Mouse (Mus musculus) ES-Bruce4 (cell line): ENCODE measurements around the gene Ikzf4. TPM values are rescaled to one million over a fixed set of nuclear protein-coding genes. Genes with fewer than 3 reads are reported as not detected.
A peak's percentile ranks its signal among the peaks of the same experiment; 100 is the strongest.

Experiments
- H3K27ac ChIP-seq: 2 replicates; pipeline ENCODE4 v1.5.1; 2012; ENCODE audit warnings: low read length, inconsistent platforms; ENCODE audit not compliant: insufficient read depth
- H3K27me3 ChIP-seq: 2 replicates; pipeline ENCODE4 v1.6.1; 2012; ENCODE audit warnings: mild to moderate bottlenecking, low read length, inconsistent platforms; ENCODE audit not compliant: control insufficient read depth, poor library complexity, insufficient read depth, severe bottlenecking
- H3K36me3 ChIP-seq: 2 replicates; pipeline ENCODE4 v1.6.1; 2012; ENCODE audit warnings: inconsistent platforms, mild to moderate bottlenecking, low read length, moderate library complexity; ENCODE audit not compliant: control insufficient read depth, poor library complexity, insufficient read depth, severe bottlenecking
- H3K4me1 ChIP-seq: one replicate; pipeline ENCODE4 v1.8.1; 2011; ENCODE audit warnings: low read length; ENCODE audit not compliant: control insufficient read depth, insufficient read depth
- H3K4me3 ChIP-seq: 2 replicates; pipeline ENCODE4 v1.5.1; 2011; ENCODE audit warnings: low read depth, mild to moderate bottlenecking, low read length
- H3K9ac ChIP-seq: 2 replicates; pipeline ENCODE4 v1.6.1; 2012; ENCODE audit warnings: low read depth, mild to moderate bottlenecking, inconsistent platforms; ENCODE audit not compliant: poor library complexity, severe bottlenecking
- H3K9me3 ChIP-seq: replicated peaks from 2 replicates; pipeline ENCODE4 v1.6.1; 2012; ENCODE audit warnings: mild to moderate bottlenecking, low read length, inconsistent platforms; ENCODE audit not compliant: control insufficient read depth, poor library complexity, insufficient read depth, severe bottlenecking
- CTCF ChIP-seq: IDR thresholded peaks from one replicate; pipeline ENCODE4 v1.8.1; 2011; ENCODE audit warnings: low read depth, low read length
- EP300 ChIP-seq: IDR thresholded peaks from 2 replicates; pipeline ENCODE4 v1.6.1; 2011; ENCODE audit warnings: low read depth, low read length; ENCODE audit not compliant: insufficient read depth
- POLR2A ChIP-seq: IDR thresholded peaks from one replicate; pipeline ENCODE4 v1.8.1; 2011; ENCODE audit warnings: low read length; ENCODE audit not compliant: insufficient read depth
- polyA plus RNA-seq: library from polyadenylated mRNA; stranded (reverse); fragments of >200 nt; gene quantifications from 2 replicates; pipeline ENCODE4 v1.2.4, GENCODE M21; 2011; ENCODE audit warnings: low read depth; ENCODE audit not compliant: missing spikeins, insufficient read depth, insufficient read length

Gene Ikzf4
- polyA plus RNA-seq, 1 experiment, result 9.8 TPM

- Histone ChIP-seq H3K36me3 (no peaks in the 10 kb centered on the region), H3K4me1 (peaks cover 6% of the 10 kb centered on the region), H3K27me3 (no peaks in the 10 kb centered on the region), H3K27ac (peak overlapping the region; percentile 76), H3K9ac (peak overlapping the region; percentile 12; the same call in 1 of the 2 replicates), H3K9me3 (no peaks in the 10 kb centered on the region), H3K4me3 (no peak overlapping the region)
- TF ChIP-seq POLR2A, result no peak
- no peak for TF ChIP-seq EP300
- no peak for TF ChIP-seq CTCF
These were observed 58.7 kb downstream of the Ikzf4 start for GRCm38 (mm10) chr10:128587120-128587519.

- no peaks in the 10 kb centered on the region for H3K27me3 ChIP-seq
- H3K9ac ChIP-seq, result peak overlapping the region; percentile 12
- H3K9me3 ChIP-seq, result no peaks in the 10 kb centered on the region
- TF ChIP-seq EP300, result peak; percentile 66; the same call in 1 of the 2 replicates
- TF ChIP-seq POLR2A, result no peak
- no peak overlapping the region for H3K4me3 ChIP-seq
- H3K4me1 ChIP-seq, result peaks cover 6% of the 10 kb centered on the region
- H3K27ac ChIP-seq, result peak overlapping the region; percentile 82
- peaks cover 5% of the 10 kb centered on the region; the same call in 1 of the 2 replicates for H3K36me3 ChIP-seq
These were observed 59.2 kb downstream of the Ikzf4 start for GRCm38 (mm10) chr10:128586546-128586945.

GRCm38 (mm10) chr10:128584386-128584785 lies 61.4 kb downstream of the Ikzf4 start:
- Histone ChIP-seq H3K4me3 (peak overlapping the region; percentile 27), H3K27me3 (no peaks in the 10 kb centered on the region), H3K27ac (peak overlapping the region; percentile 91), H3K36me3 (peaks cover 12% of the 10 kb centered on the region; the same call in 1 of the 2 replicates), H3K9ac (peak overlapping the region; percentile 45), H3K9me3 (no peaks in the 10 kb centered on the region), H3K4me1 (peaks cover 6% of the 10 kb centered on the region)
- TF ChIP-seq EP300 (0 out of 2 replicates have a peak, but pooled peaks have one; percentile 65), POLR2A (peak; percentile 39), CTCF (no peak)

GRCm38 (mm10) chr10:128583644-128584043 lies 62.1 kb downstream of the Ikzf4 start:
- TF ChIP-seq CTCF (no peak), EP300 (no peak), POLR2A (no peak)
- Histone ChIP-seq H3K4me3 (peak overlapping the region; percentile 27), H3K9ac (no peak overlapping the region), H3K27me3 (no peaks in the 10 kb centered on the region), H3K36me3 (peaks cover 13% of the 10 kb centered on the region; the same call in 1 of the 2 replicates), H3K4me1 (peaks cover 6% of the 10 kb centered on the region), H3K9me3 (no peaks in the 10 kb centered on the region), H3K27ac (peak overlapping the region; percentile 11; the same call in 1 of the 2 replicates)

Other genes with a start within 250 kb of the Ikzf4 start
- gene Slc39a5, start 244.8 kb downstream of the Ikzf4 start, polyA plus RNA-seq, result 0.31 TPM in 1 of 2 replicates, not detected in the other
- gene Nabp2, start 234.5 kb downstream of the Ikzf4 start, polyA plus RNA-seq, result 79.3 and 82.9 TPM in 2 replicates
- 33.3 and 37.4 TPM in 2 replicates for gene Rnf41, start 234.3 kb downstream of the Ikzf4 start, polyA plus RNA-seq
- 26.3 and 28.6 TPM in 2 replicates for gene Smarcc2, start 186.7 kb downstream of the Ikzf4 start, polyA plus RNA-seq
- 642 and 680 TPM in 2 replicates for gene Myl6, start 151.8 kb downstream of the Ikzf4 start, polyA plus RNA-seq
- gene Myl6b, start 147.3 kb downstream of the Ikzf4 start, polyA plus RNA-seq, result 9.0 and 12.8 TPM in 2 replicates
- gene Esyt1, start 120.1 kb downstream of the Ikzf4 start, polyA plus RNA-seq, result 20.1 and 20.5 TPM in 2 replicates
- gene Zc3h10, start 98.2 kb downstream of the Ikzf4 start, polyA plus RNA-seq, result 22.4 and 24.6 TPM in 2 replicates
- gene Rpl41, start 96.7 kb downstream of the Ikzf4 start, polyA plus RNA-seq, result 3,771 and 3,978 TPM in 2 replicates
- 366 and 396 TPM in 2 replicates for gene Pa2g4, start 80.0 kb downstream of the Ikzf4 start, polyA plus RNA-seq
- 39.4 and 41.7 TPM in 2 replicates for gene Erbb3, start 56.3 kb downstream of the Ikzf4 start, polyA plus RNA-seq
- 1,832 and 1,959 TPM in 2 replicates for gene Rps26, start 19.2 kb downstream of the Ikzf4 start, polyA plus RNA-seq
- 14.3 and 14.4 TPM in 2 replicates for gene Suox, start 28.1 kb upstream of the Ikzf4 start, polyA plus RNA-seq
- gene Rab5b, start 50.3 kb upstream of the Ikzf4 start, polyA plus RNA-seq, result 79.0 and 83.6 TPM in 2 replicates
- gene Pmel, start 58.2 kb upstream of the Ikzf4 start, polyA plus RNA-seq, result 3.0 TPM in 2 replicates
- gene Cdk2, start 59.0 kb upstream of the Ikzf4 start, polyA plus RNA-seq, result 81.4 and 82.7 TPM in 2 replicates
- gene Dgka, start 98.9 kb upstream of the Ikzf4 start, polyA plus RNA-seq, result 44.7 and 46.7 TPM in 2 replicates
- 53.8 and 56.0 TPM in 2 replicates for gene Pym1, start 101.9 kb upstream of the Ikzf4 start, polyA plus RNA-seq
- gene Mmp19, start 144.9 kb upstream of the Ikzf4 start, polyA plus RNA-seq, result 0.46 and 1.5 TPM in 2 replicates
- gene Dnajc14, start 158.1 kb upstream of the Ikzf4 start, polyA plus RNA-seq, result 41.3 and 45.5 TPM in 2 replicates
- gene Tmem198b, start 158.4 kb upstream of the Ikzf4 start, polyA plus RNA-seq, result 12.3 and 12.6 TPM in 2 replicates
- gene Sarnp, start 171.3 kb upstream of the Ikzf4 start, polyA plus RNA-seq, result 269 and 288 TPM in 2 replicates
- gene Ormdl2, start 175.7 kb upstream of the Ikzf4 start, polyA plus RNA-seq, result 63.2 and 69.2 TPM in 2 replicates
- 2.8 and 3.0 TPM in 2 replicates for gene Gdf11, start 245.7 kb upstream of the Ikzf4 start, polyA plus RNA-seq